Mouse (Mus musculus) embryonic fibroblast, embryonic 13.5 days (primary cell): ENCODE results near the gene Tab2.

Experiments
- CTCF ChIP-seq: IDR thresholded peaks from 2 replicates; pipeline ENCODE4 v1.5.1; 2011; ENCODE audit warnings: mild to moderate bottlenecking, control low read depth, low read length, moderate library complexity, borderline replicate concordance; ENCODE audit not compliant: insufficient read depth
- POLR2A ChIP-seq: IDR thresholded peaks from 2 replicates; pipeline ENCODE4 v1.6.1; 2011; ENCODE audit warnings: low read depth, mild to moderate bottlenecking, control low read depth, low read length, moderate library complexity

- TF ChIP-seq CTCF: no peak
- no peak for TF ChIP-seq POLR2A
Observed at GRCm38 (mm10) chr10:7869746-7870145, 86.3 kb downstream of the Tab2 start.
